Mouse (Mus musculus) MEL (cell line): Measurements from ENCODE around the gene Sik1. TPM values are rescaled to one million over a fixed set of nuclear protein-coding genes. Genes with fewer than 3 reads are reported as not detected.

Source experiments
- DNase-seq: peaks from one replicate; pipeline ENCODE4 v3.0.0; 2011; ENCODE audit warnings: low read depth, low spot score
- H3K27ac ChIP-seq: 2 replicates; pipeline ENCODE4 v1.5.1; 2012; ENCODE audit warnings: low read depth, mild to moderate bottlenecking, control low read depth, low read length, moderate library complexity; ENCODE audit not compliant: control insufficient read depth
- H3K27me3 ChIP-seq, 2 experiments: fragments of 150-350 bp in 1 of 2; sonication (generic) in 1 of 2; 2 replicates each; pipeline ENCODE4 v1.6.1; 2012; ENCODE audit warnings: low read length in 2 of 2, mild to moderate bottlenecking in 2 of 2, improper control_type of control experiment in 1 of 2, moderate library complexity in 1 of 2; ENCODE audit not compliant: insufficient read depth in 2 of 2, control insufficient read depth in 1 of 2
- H3K36me3 ChIP-seq, 2 experiments: 2 replicates each; pipeline ENCODE4 v1.6.1; 2012 to 2014; ENCODE audit warnings: low read length in 2 of 2, improper control_type of control experiment in 1 of 2, inconsistent platforms in 1 of 2, mild to moderate bottlenecking in 1 of 2; ENCODE audit not compliant: insufficient read depth in 2 of 2, control insufficient read depth in 1 of 2
- H3K4me1 ChIP-seq, 2 experiments: fragments of 150-350 bp in 1 of 2; sonication (generic) in 1 of 2; 2 replicates each; pipeline ENCODE4 v1.6.1; 2012; ENCODE audit warnings: low read length in 2 of 2, improper control_type of control experiment in 1 of 2, mild to moderate bottlenecking in 1 of 2; ENCODE audit not compliant: insufficient read depth in 2 of 2, control insufficient read depth in 1 of 2
- H3K4me3 ChIP-seq, 2 experiments: fragments of 150-350 bp in 1 of 2; sonication (generic) in 1 of 2; 2 replicates each; pipeline ENCODE4 v1.5.1; 2012; ENCODE audit warnings: low read depth in 2 of 2, low read length in 2 of 2, mild to moderate bottlenecking in 2 of 2, moderate library complexity in 2 of 2, control low read depth in 1 of 2, improper control_type of control experiment in 1 of 2; ENCODE audit not compliant: control insufficient read depth in 1 of 2, insufficient read depth in 1 of 2
- H3K79me2 ChIP-seq: 2 replicates; pipeline ENCODE4 v1.6.1; 2012; ENCODE audit warnings: mild to moderate bottlenecking, low read length, moderate library complexity; ENCODE audit not compliant: control insufficient read depth, poor library complexity, insufficient read depth
- H3K9ac ChIP-seq: 2 replicates; pipeline ENCODE4 v1.6.1; 2012; ENCODE audit warnings: low read depth, mild to moderate bottlenecking, control low read depth, low read length, moderate library complexity; ENCODE audit not compliant: control insufficient read depth, poor library complexity, severe bottlenecking
- H3K9me3 ChIP-seq: fragments of 150-350 bp; sonication (generic); replicated peaks from 2 replicates; pipeline ENCODE4 v1.6.1; 2012; ENCODE audit warnings: mild to moderate bottlenecking, low read length, improper control_type of control experiment, moderate library complexity; ENCODE audit not compliant: insufficient read depth
- CHD2 ChIP-seq: IDR thresholded peaks from 2 replicates; pipeline ENCODE4 v1.6.1; 2011; ENCODE audit warnings: low read length, improper control_type of control experiment
- CTCF ChIP-seq, 3 experiments: IDR thresholded peaks in 2 of 3; conservative IDR thresholded peaks in 1 of 3; 2 replicates each; pipeline ENCODE4 v1.5.1; 2011 to 2012; ENCODE audit warnings: low read length in 3 of 3, low read depth in 2 of 3, mild to moderate bottlenecking in 2 of 3, improper control_type of control experiment in 1 of 3, inconsistent platforms in 1 of 3, mixed read lengths in 1 of 3, moderate library complexity in 1 of 3; ENCODE audit not compliant: control insufficient read depth in 1 of 3, insufficient read depth in 1 of 3, poor library complexity in 1 of 3, severe bottlenecking in 1 of 3
- EP300 ChIP-seq, 2 experiments: IDR thresholded peaks; 2 replicates each; pipeline ENCODE4 v1.6.1; 2011; ENCODE audit warnings: improper control_type of control experiment in 2 of 2, low read length in 2 of 2, low read depth in 1 of 2, mild to moderate bottlenecking in 1 of 2
- GABPA ChIP-seq: IDR thresholded peaks from 2 replicates; pipeline ENCODE4 v1.6.1; 2012; ENCODE audit warnings: low read depth, mild to moderate bottlenecking, inconsistent platforms, low read length, improper control_type of control experiment, moderate library complexity
- GATA1 ChIP-seq: IDR thresholded peaks from 2 replicates; pipeline ENCODE4 v1.6.1; 2011; ENCODE audit warnings: low read depth, low read length, improper control_type of control experiment
- HCFC1 ChIP-seq: IDR thresholded peaks from 2 replicates; pipeline ENCODE4 v1.6.1; 2012; ENCODE audit warnings: low read depth, mild to moderate bottlenecking, inconsistent platforms, low read length, improper control_type of control experiment, moderate library complexity
- JUND ChIP-seq: IDR thresholded peaks from 2 replicates; pipeline ENCODE4 v1.6.1; 2011; ENCODE audit warnings: low read depth, mild to moderate bottlenecking, improper control_type of control experiment, low read length
- KAT2A ChIP-seq: conservative IDR thresholded peaks from 2 replicates; pipeline ENCODE4 v1.6.1; 2012; ENCODE audit warnings: low read depth, low read length, improper control_type of control experiment, inconsistent platforms
- MAX ChIP-seq: IDR thresholded peaks from 2 replicates; pipeline ENCODE4 v1.6.1; 2011; ENCODE audit warnings: low read length, improper control_type of control experiment
- MEF2A ChIP-seq: IDR thresholded peaks from 2 replicates; pipeline ENCODE4 v1.6.1; 2014; ENCODE audit warnings: low read depth, mild to moderate bottlenecking, inconsistent platforms, low read length, improper control_type of control experiment; ENCODE audit not compliant: poor library complexity, insufficient replicate concordance, severe bottlenecking; ENCODE audit errors: extremely low read depth
- MYB ChIP-seq: IDR thresholded peaks from 2 replicates; pipeline ENCODE4 v1.6.1; 2011; ENCODE audit warnings: mild to moderate bottlenecking, low read depth, low read length, improper control_type of control experiment
- MYC ChIP-seq: IDR thresholded peaks from 2 replicates; pipeline ENCODE4 v1.6.1; 2011; ENCODE audit warnings: low read depth, mild to moderate bottlenecking, low read length, improper control_type of control experiment, moderate library complexity
- NRF1 ChIP-seq: IDR thresholded peaks from 2 replicates; pipeline ENCODE4 v1.6.1; 2014; ENCODE audit warnings: low read depth, mild to moderate bottlenecking, inconsistent platforms, low read length, improper control_type of control experiment, moderate library complexity; ENCODE audit not compliant: poor library complexity, insufficient read depth, severe bottlenecking
- POLR2AphosphoS2 ChIP-seq: IDR thresholded peaks from 2 replicates; pipeline ENCODE4 v1.6.1; 2011; ENCODE audit warnings: low read length, improper control_type of control experiment
- POLR2AphosphoS5 ChIP-seq: IDR thresholded peaks from 2 replicates; pipeline ENCODE4 v1.6.1; 2012; ENCODE audit warnings: low read depth, borderline replicate concordance, mild to moderate bottlenecking, inconsistent platforms, low read length, moderate library complexity, mixed read lengths
- RCOR1 ChIP-seq: IDR thresholded peaks from 2 replicates; pipeline ENCODE4 v1.6.1; 2012; ENCODE audit warnings: low read depth, mild to moderate bottlenecking, inconsistent platforms, low read length, improper control_type of control experiment
- SMC3 ChIP-seq: IDR thresholded peaks from 2 replicates; pipeline ENCODE4 v1.6.1; 2011; ENCODE audit warnings: low read depth, low read length, improper control_type of control experiment
- TAL1 ChIP-seq: IDR thresholded peaks from 2 replicates; pipeline ENCODE4 v1.6.1; 2012; ENCODE audit warnings: mild to moderate bottlenecking, inconsistent platforms, low read length, moderate library complexity, mixed read lengths
- TBP ChIP-seq: IDR thresholded peaks from 2 replicates; pipeline ENCODE4 v1.8.0; 2011; ENCODE audit warnings: low read depth, low read length, improper control_type of control experiment
- TCF12 ChIP-seq: IDR thresholded peaks from 2 replicates; pipeline ENCODE4 v1.6.1; 2014; ENCODE audit warnings: low read depth, mild to moderate bottlenecking, inconsistent platforms, low read length, improper control_type of control experiment, moderate library complexity
- UBTF ChIP-seq: IDR thresholded peaks from 2 replicates; pipeline ENCODE4 v1.6.1; 2012; ENCODE audit warnings: low read depth, mild to moderate bottlenecking, inconsistent platforms, low read length, improper control_type of control experiment, moderate library complexity, borderline replicate concordance; ENCODE audit not compliant: insufficient read depth
- USF1 ChIP-seq: IDR thresholded peaks from 2 replicates; pipeline ENCODE4 v1.6.1; 2014; ENCODE audit warnings: low read depth, mild to moderate bottlenecking, inconsistent platforms, low read length, improper control_type of control experiment, moderate library complexity
- USF2 ChIP-seq, 2 experiments: IDR thresholded peaks; 2 replicates each; pipeline ENCODE4 v1.6.1; 2011 to 2012; ENCODE audit warnings: improper control_type of control experiment in 2 of 2, low read length in 2 of 2, borderline replicate concordance in 1 of 2, inconsistent platforms in 1 of 2, low read depth in 1 of 2, mild to moderate bottlenecking in 1 of 2; ENCODE audit not compliant: insufficient read depth in 1 of 2
- ZC3H11A ChIP-seq: IDR thresholded peaks from 2 replicates; pipeline ENCODE4 v1.6.1; 2012; ENCODE audit warnings: low read depth, mild to moderate bottlenecking, inconsistent platforms, low read length, improper control_type of control experiment
- ZMIZ1 ChIP-seq: IDR thresholded peaks from 2 replicates; pipeline ENCODE4 v1.6.1; 2012; ENCODE audit warnings: low read depth, mild to moderate bottlenecking, inconsistent platforms, low read length, improper control_type of control experiment, moderate library complexity
- polyA plus RNA-seq, 2 experiments: library from polyadenylated mRNA; stranded (reverse) in 1 of 2; unstranded in 1 of 2; fragments of >175 nt in 1 of 2; fragments of >200 nt in 1 of 2; gene quantifications; 2 replicates each; pipeline versions ENCODE4 v1.2.1 to v1.2.4; 2012; ENCODE audit warnings: low replicate concordance in 2 of 2, low read depth in 1 of 2; ENCODE audit not compliant: insufficient read length in 2 of 2, insufficient read depth in 1 of 2, missing spikeins in 1 of 2
- total RNA-seq: library from RNA; depleted of rRNA; stranded (reverse); fragments of 300-350 nt; gene quantifications from 2 replicates; pipeline ENCODE4 v1.2.3, GENCODE M21; 2012

Gene Sik1
- total and polyA plus RNA-seq, 3 experiments: 5.5 to 10.4 TPM; not detected in 1

- TF ChIP-seq NRF1: no peak
- TF ChIP-seq, all 39 proteins: peak for 0
- Histone ChIP-seq H3K4me1 (no peaks in the 10 kb centered on the region), H3K27ac (no peak overlapping the region)
These were observed 23.8 kb upstream of the Sik1 start for GRCm38 (mm10) chr17:31879406-31879805.

GRCm38 (mm10) chr17:31877650-31878141 is 22.1 kb upstream of the Sik1 start:
- no peak overlapping the region for H3K4me3 ChIP-seq
- no peaks in the 10 kb centered on the region for H3K9me3 ChIP-seq
- TF ChIP-seq GATA1: no peak
- TF ChIP-seq POLR2AphosphoS2: no peak
- TF ChIP-seq USF1: no peak
- TF ChIP-seq POLR2AphosphoS5: no peak
- no peak for TF ChIP-seq JUND
- no peak for TF ChIP-seq ZC3H11A
- no peak for TF ChIP-seq MYC
- TF ChIP-seq KAT2A: no peak
- TF ChIP-seq TAL1: no peak
- H3K79me2 ChIP-seq: no peaks in the 10 kb centered on the region
- H3K4me1 ChIP-seq: no peaks in the 10 kb centered on the region
- H3K9ac ChIP-seq: no peak overlapping the region
- no peaks in the 10 kb centered on the region for H3K36me3 ChIP-seq
- DNase-seq: no peak
- peaks cover 0 to 5% of the 10 kb centered on the region in 2 experiments; a peak in 3 of 4 replicates for H3K27me3 ChIP-seq
- H3K27ac ChIP-seq: no peak overlapping the region

More at GRCm38 (mm10) chr17:31879406-31879805, 23.8 kb upstream of the Sik1 start:
- no peak for DNase-seq
- H3K79me2 ChIP-seq: no peaks in the 10 kb centered on the region
- H3K9me3 ChIP-seq: no peaks in the 10 kb centered on the region
- H3K27me3 ChIP-seq: peaks cover 0 to 5% of the 10 kb centered on the region in 2 experiments; a peak in 3 of 4 replicates
- no peak overlapping the region for H3K4me3 ChIP-seq
- H3K9ac ChIP-seq: no peak overlapping the region
- H3K36me3 ChIP-seq: no peaks in the 10 kb centered on the region

GRCm38 (mm10) chr17:31877181-31877581 is 21.6 kb upstream of the Sik1 start:
- no peak for DNase-seq
- H3K27ac ChIP-seq: no peak overlapping the region

More at GRCm38 (mm10) chr17:31877181-31877581, 21.6 kb upstream of the Sik1 start:
- no peak overlapping the region for H3K4me3 ChIP-seq
- no peaks in the 10 kb centered on the region for H3K79me2 ChIP-seq
- no peaks in the 10 kb centered on the region for H3K36me3 ChIP-seq
- no peak overlapping the region for H3K9ac ChIP-seq
- H3K9me3 ChIP-seq: no peaks in the 10 kb centered on the region
- TF ChIP-seq NRF1: no peak
- TF ChIP-seq GABPA: no peak
- TF ChIP-seq USF1: no peak
- TF ChIP-seq USF2 (IDR thresholded peaks at IDR 0.05; ENCODE audit: borderline replicate concordance in 1 of 2, insufficient read depth in 1 of 2, low read depth in 1 of 2, low read length in 2 of 2): no peak
- no peak for TF ChIP-seq MEF2A
- TF ChIP-seq ZMIZ1: no peak
- no peak for TF ChIP-seq HCFC1
- TF ChIP-seq MAX: no peak
- TF ChIP-seq TBP: no peak
- no peak for TF ChIP-seq GATA1
- TF ChIP-seq EP300 (IDR thresholded peaks at IDR 0.05; ENCODE audit: low read depth in 1 of 2, low read length in 2 of 2): no peak
- no peak for TF ChIP-seq CHD2
- no peak for TF ChIP-seq RCOR1
- no peak for TF ChIP-seq UBTF
- TF ChIP-seq SMC3: no peak
- no peak for TF ChIP-seq TAL1
- TF ChIP-seq CTCF (IDR thresholded peaks at IDR 0.05 in 2 of 3, conservative IDR thresholded peaks at IDR 0.05 in 1 of 3; ENCODE audit: control insufficient read depth in 1 of 3, insufficient read depth in 1 of 3, low read depth in 2 of 3, low read length in 3 of 3, poor library complexity in 1 of 3, severe bottlenecking in 1 of 3): no peak
- TF ChIP-seq TCF12: no peak
- TF ChIP-seq MYB: no peak
- H3K4me1 ChIP-seq: no peaks in the 10 kb centered on the region
- H3K27me3 ChIP-seq: peaks cover 0 to 3% of the 10 kb centered on the region in 2 experiments; a peak in 3 of 4 replicates
